Mouse (Mus musculus): Measurements from ENCODE around the gene Krt17.

- no peak for TF ChIP-seq EP300 (IDR thresholded peaks at IDR 0.05; ENCODE audit: insufficient read depth, low read depth, low read length)
- TF ChIP-seq CTCF (IDR thresholded peaks at IDR 0.05): no peak
Observed at GRCm38 (mm10) chr11:100262058-100262980, 1.5 kb upstream of the Krt17 start.
